Mouse (Mus musculus) spleen, adult 2 months (tissue): ENCODE measurements around the gene Wnt10b.

Experiments
- CTCF ChIP-seq: fragments of 200-500 bp; IDR thresholded peaks from 2 replicates; pipeline ENCODE4 v1.5.1; 2011; ENCODE audit warnings: mild to moderate bottlenecking, inconsistent platforms; ENCODE audit not compliant: insufficient read depth, insufficient read length, insufficient replicate concordance; ENCODE audit errors: extremely low read depth
- POLR2A ChIP-seq: fragments of 200-500 bp; IDR thresholded peaks from 2 replicates; pipeline ENCODE4 v1.6.1; 2011; ENCODE audit warnings: low read depth, low read length, inconsistent platforms

GRCm38 (mm10) chr15:98747296-98747695 lies 30.7 kb downstream of the Wnt10b start:
- TF ChIP-seq CTCF (no peak), POLR2A (no peak)
